Mouse (Mus musculus) small intestine, adult 2 months (tissue): ENCODE data around the gene Abcf1.

Source experiments
- CTCF ChIP-seq: fragments of 200-500 bp; IDR thresholded peaks from 2 replicates; pipeline ENCODE4 v1.5.1; 2012; ENCODE audit warnings: low read depth, mild to moderate bottlenecking, control low read depth, inconsistent platforms, low read length, moderate library complexity, mixed read lengths; ENCODE audit not compliant: insufficient replicate concordance, insufficient read length; ENCODE audit errors: extremely low read depth
- POLR2A ChIP-seq: fragments of 200-500 bp; IDR thresholded peaks from 2 replicates; pipeline ENCODE4 v1.6.1; 2012; ENCODE audit warnings: low read depth, mild to moderate bottlenecking, control low read depth, inconsistent platforms, low read length, moderate library complexity

- TF ChIP-seq CTCF = no peak
- no peak for TF ChIP-seq POLR2A
These were observed 49.4 kb upstream of the Abcf1 start for GRCm38 (mm10) chr17:36018979-36019378.
